Mouse (Mus musculus) forebrain, embryonic 16.5 days (tissue): ENCODE data around the gene Eid2b. TPM values are rescaled to one million over a fixed set of nuclear protein-coding genes. Genes with fewer than 3 reads are reported as not detected.
A peak's percentile ranks its signal among the peaks of the same experiment; 100 is the strongest.

Experiments used
- ATAC-seq: fragments of 200-750 bp; cut with Nextera tagmentation; 2 replicates; pipeline ENCODE4 v1.8.0; 2017; ENCODE audit warnings: mild to moderate bottlenecking, moderate library complexity
- H3K27ac ChIP-seq: fragments of 300-500 bp; sonication (generic); 2 replicates; pipeline ENCODE4 v1.5.1; 2014; ENCODE audit warnings: low read length, control low read depth
- H3K27me3 ChIP-seq: fragments of 300-500 bp; sonication (generic); replicated peaks from 2 replicates; pipeline ENCODE4 v1.6.1; 2014; ENCODE audit warnings: low read length; ENCODE audit not compliant: control insufficient read depth, insufficient read depth
- H3K36me3 ChIP-seq: fragments of 300-500 bp; sonication (generic); 2 replicates; pipeline ENCODE4 v1.6.1; 2014; ENCODE audit not compliant: control insufficient read depth, insufficient read depth
- H3K4me1 ChIP-seq: fragments of 300-500 bp; sonication (generic); replicated peaks from 2 replicates; pipeline ENCODE4 v1.6.1; 2014; ENCODE audit warnings: low read length; ENCODE audit not compliant: control insufficient read depth, insufficient read depth
- H3K4me2 ChIP-seq: fragments of 300-500 bp; sonication (generic); 2 replicates; pipeline ENCODE4 v1.6.1; 2014; ENCODE audit warnings: mild to moderate bottlenecking, low read length, control low read depth
- H3K4me3 ChIP-seq: fragments of 300-500 bp; sonication (generic); replicated peaks from 2 replicates; pipeline ENCODE4 v1.5.1; 2014; ENCODE audit warnings: mild to moderate bottlenecking, low read length, control low read depth
- H3K9ac ChIP-seq: fragments of 300-500 bp; sonication (generic); replicated peaks from 2 replicates; pipeline ENCODE4 v1.6.1; 2014; ENCODE audit warnings: low read depth, low read length, control low read depth
- H3K9me3 ChIP-seq: fragments of 300-500 bp; sonication (generic); 2 replicates; pipeline ENCODE4 v1.6.1; 2016; ENCODE audit warnings: low read length; ENCODE audit not compliant: control insufficient read depth
- WGBS: fragments of 180-500 bp; shearing (Covaris S2); extraction: QIAGEN DNeasy Blood & Tissue Kit; methylation state at CpG from one replicate; pipeline ENCODE4 v1.1.7; 2014; 5-methylcytosine and 5-hydroxymethylcytosine counted together
- polyA plus RNA-seq: library from polyadenylated mRNA; unstranded; fragments of >200 nt; fragmentation: Nextera tagmentation; extraction: Ambion mirVana; gene quantifications from 2 replicates; pipeline ENCODE4 v1.2.1, GENCODE M21; 2015

Gene Eid2b
- polyA plus RNA-seq, 1 experiment from 2014 or later = 41.8 TPM

DNA sequence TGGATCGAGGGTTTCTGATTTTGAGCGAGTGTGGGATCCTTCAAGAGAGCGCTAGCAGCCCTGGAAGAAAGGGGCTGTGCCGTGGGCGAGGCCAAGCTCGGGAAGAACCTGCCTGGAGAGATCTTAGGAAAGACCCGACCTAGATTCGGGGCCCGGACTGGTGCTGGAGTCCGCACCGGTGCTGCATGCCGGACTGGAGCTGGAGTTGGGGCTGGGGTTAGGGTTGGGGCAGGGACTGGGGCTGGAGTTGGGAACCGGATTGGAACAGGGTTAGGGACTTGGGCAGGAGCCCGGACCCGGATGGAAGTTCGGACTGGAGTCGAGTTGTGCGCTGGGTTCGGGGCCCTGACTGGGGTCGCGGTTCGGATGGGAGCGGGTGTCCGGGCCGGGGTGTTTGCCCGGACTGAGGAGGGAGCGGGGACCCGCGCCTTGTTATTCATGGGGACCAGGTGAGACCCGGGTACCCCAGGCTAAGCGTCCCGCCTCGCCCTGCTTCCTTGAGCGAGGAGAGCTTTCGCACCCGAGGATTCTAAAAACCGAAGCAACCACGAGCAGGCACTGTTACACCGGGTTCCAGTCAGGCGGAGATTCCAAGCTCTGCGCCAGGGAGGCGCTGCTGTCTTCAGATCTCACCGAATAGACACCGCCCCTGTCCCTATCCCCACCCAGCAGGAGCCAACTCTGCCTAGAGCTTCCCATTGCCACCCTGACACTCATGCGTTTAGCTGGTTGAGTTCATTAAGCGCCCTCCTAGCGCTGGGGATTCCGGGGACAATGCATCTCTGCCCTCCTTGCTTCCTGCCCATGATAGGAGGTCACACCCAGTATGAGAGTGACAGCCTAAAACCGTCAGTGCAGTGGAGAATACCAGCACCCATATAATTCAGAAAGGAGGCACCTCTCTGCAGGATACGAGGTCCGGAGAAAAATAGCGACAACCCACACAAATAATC is 13.4 kb downstream of the Eid2b start, which contains the start of gene Selenov:
Gene Selenov, minus strand, starts transcription at position 549 of the 953 bp plus-strand sequence.
- peaks cover 49% of the 10 kb centered on the region for H3K27me3 ChIP-seq
- WGBS = under 1% methylated on average over 52 of the region's 52 CpGs

DNA sequence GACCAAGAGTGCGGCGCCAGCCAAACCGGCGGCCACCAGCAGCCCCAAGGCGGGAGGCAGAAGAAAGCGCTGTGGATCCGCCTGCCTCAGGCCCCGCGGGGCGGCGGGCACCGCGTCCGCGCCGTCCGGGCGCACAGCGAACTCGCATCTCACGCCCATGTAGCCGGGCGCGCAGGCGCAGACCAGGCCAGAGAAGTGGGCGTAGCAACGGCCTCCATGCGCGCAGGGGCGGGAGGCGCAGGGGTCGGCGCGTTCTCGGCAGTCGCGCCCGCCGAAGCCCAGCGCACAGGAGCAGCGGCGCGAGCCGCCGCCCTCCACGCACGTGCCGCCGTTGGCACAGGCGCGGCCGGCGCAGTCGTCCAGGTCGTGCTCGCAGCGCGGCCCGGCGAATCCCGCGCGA is 16.9 kb downstream of the Eid2b start:
- ATAC-seq = peak; percentile 79
- Histone ChIP-seq H3K36me3 (no peaks in the 10 kb centered on the region), H3K4me1 (peaks cover 20% of the 10 kb centered on the region)

More for the DNA sequence above, 13.4 kb downstream of the Eid2b start, which contains the start of gene Selenov:
- Histone ChIP-seq H3K4me1 (peaks cover 14% of the 10 kb centered on the region), H3K27ac (no peak within 1 kb of the TSS), H3K36me3 (no peaks in the 10 kb centered on the region), H3K9ac (peak within 1 kb of the TSS; percentile 32; the same call in 1 of the 2 replicates), H3K4me2 (peak within 1 kb of the TSS; percentile 40), H3K9me3 (no peaks in the 10 kb centered on the region), H3K4me3 (peak within 1 kb of the TSS; percentile 25)
- ATAC-seq = peak; percentile 37; the same call in 1 of the 2 replicates

DNA sequence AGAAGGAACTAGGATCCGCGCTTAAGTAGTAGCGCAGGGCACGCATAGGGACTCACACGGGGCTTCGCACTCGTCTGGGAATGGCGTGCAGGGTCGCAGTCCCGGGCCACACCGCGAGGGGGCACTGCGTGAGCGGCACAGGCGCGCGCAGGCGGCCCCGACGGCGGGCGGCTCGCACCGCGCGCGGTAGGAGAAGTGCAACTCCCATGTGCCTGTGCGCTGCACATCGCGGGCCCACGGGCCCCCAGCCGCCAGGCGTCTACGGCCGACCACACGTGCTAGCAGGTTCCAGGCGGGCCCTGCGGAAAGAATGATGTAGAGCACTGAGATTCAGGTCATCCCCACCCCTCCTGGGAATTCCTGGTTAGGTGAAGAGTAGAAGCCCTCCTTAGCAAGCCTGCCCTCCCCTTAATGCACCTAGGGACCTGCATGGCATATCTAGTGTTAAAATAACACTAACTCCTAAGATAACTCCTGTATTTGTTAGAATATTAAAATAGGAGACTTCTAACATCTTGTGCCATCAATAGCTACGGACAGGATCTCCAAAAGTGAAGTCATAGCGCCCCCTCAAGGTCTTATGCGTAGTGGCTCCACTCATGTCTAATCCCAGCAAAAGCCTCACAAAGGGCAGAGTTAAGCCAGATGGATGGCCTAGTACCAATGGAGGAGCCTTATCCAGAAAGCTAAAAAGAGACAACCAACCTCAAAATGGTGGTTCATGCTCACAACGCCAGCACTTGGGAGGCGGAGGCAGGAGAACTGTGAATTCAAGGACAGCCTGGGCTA is 21.5 kb downstream of the Eid2b start:
- no peak for ATAC-seq
- Histone ChIP-seq H3K9me3 (no peaks in the 10 kb centered on the region), H3K9ac (peak overlapping the region; percentile 16; the same call in 1 of the 2 replicates), H3K27ac (no peak overlapping the region), H3K4me1 (peaks cover 25% of the 10 kb centered on the region), H3K4me3 (peak overlapping the region; percentile 6; the same call in 1 of the 2 replicates), H3K36me3 (no peaks in the 10 kb centered on the region), H3K27me3 (peaks cover 2% of the 10 kb centered on the region), H3K4me2 (peak overlapping the region; percentile 37)
- WGBS = 6% methylated on average over 43 of the region's 43 CpGs

More for the DNA sequence above, 16.9 kb downstream of the Eid2b start:
- under 1% methylated on average over 50 of the region's 63 CpGs for WGBS
- H3K4me3 ChIP-seq = peak overlapping the region; percentile 56
- no peak overlapping the region for H3K27ac ChIP-seq
- H3K9me3 ChIP-seq = no peaks in the 10 kb centered on the region
- peaks cover 36% of the 10 kb centered on the region for H3K27me3 ChIP-seq
- peak overlapping the region; percentile 73 for H3K4me2 ChIP-seq
- peak overlapping the region; percentile 68 for H3K9ac ChIP-seq

DNA sequence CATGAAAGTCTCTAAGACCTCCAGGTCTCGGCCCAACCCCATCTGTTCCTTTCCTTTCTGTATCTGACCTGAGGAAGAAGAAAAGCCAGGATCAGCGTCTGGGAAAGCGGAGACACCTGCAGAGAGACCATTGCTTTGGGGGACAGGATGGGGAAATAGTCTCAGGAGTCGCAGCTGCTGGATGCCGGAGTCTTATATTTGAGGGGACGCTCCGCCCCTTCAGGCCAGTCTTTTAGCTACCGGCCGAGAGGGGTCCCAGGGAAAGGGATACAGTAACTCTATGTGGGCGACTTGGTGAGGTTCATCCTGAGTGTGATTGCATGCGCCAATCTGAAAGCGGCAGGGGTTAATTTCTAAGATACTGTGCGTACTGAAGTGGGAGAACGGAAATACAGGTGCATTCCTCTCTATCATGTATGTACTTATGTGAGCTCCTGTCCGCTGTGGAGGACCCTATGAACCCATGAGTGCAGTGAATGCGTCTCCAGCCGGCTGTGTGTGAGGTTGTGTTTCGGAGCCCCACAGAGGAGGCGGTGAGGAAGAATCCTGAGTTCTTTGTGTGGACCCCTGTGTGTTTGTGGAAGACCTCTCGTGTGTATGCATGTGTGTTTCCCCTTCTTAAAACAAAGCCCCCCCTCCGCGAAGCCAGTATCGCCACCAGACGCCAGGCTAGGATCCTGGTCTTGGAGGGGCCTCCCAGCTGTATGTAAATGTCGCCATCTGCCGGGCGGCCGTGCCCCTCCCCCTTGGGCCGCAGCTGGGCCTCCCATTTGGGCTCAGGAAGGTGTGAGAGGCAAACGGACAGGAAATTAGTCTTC is 24.3 kb downstream of the Eid2b start, which contains the start of gene Dll3:
Gene Dll3, minus strand, starts transcription at position 623 of the 818 bp plus-strand sequence.
- no peaks in the 10 kb centered on the region for H3K9me3 ChIP-seq
- H3K4me2 ChIP-seq = peak within 1 kb of the TSS; percentile 63
- peaks cover 23% of the 10 kb centered on the region for H3K4me1 ChIP-seq
- H3K4me3 ChIP-seq = peak within 1 kb of the TSS; percentile 47
- ATAC-seq = peak; percentile 78
- H3K36me3 ChIP-seq = peaks cover 14% of the 10 kb centered on the region
- no peaks in the 10 kb centered on the region; the same call in 1 of the 2 replicates for H3K27me3 ChIP-seq
- WGBS = under 1% methylated on average over 30 of the region's 30 CpGs
- H3K27ac ChIP-seq = peak within 1 kb of the TSS; percentile 72
- H3K9ac ChIP-seq = peak within 1 kb of the TSS; percentile 72

DNA sequence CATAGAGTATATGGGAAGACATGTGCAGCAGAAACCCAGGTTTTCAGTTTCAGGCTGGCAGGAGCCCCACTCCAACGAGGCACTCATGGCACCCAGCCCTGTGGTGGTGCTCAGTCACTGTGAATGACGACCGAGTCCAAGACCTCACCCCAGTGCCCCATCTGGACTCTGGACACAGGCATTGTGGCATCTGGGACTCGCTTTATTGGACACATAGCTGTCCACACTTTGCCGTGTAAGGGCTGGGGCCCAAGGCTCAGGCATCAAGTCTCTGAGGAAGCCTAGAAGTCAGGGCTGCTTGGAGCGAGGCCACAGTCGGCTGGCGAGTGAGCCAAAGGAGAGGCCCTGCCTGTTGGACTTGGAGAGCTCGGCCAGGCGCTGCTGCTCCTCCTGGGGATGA is 28.1 kb downstream of the Eid2b start:
- whole genome bisulfite sequencing = 86% methylated on average over 10 of the region's 10 CpGs
- no peak overlapping the region for H3K27ac ChIP-seq
- no peak overlapping the region for H3K4me3 ChIP-seq
- H3K27me3 ChIP-seq = no peaks in the 10 kb centered on the region
- H3K9me3 ChIP-seq = no peaks in the 10 kb centered on the region
- peaks cover 29% of the 10 kb centered on the region for H3K36me3 ChIP-seq
- H3K9ac ChIP-seq = no peak overlapping the region
- ATAC-seq = no peak
- peaks cover 19% of the 10 kb centered on the region for H3K4me1 ChIP-seq
- no peak overlapping the region for H3K4me2 ChIP-seq

DNA sequence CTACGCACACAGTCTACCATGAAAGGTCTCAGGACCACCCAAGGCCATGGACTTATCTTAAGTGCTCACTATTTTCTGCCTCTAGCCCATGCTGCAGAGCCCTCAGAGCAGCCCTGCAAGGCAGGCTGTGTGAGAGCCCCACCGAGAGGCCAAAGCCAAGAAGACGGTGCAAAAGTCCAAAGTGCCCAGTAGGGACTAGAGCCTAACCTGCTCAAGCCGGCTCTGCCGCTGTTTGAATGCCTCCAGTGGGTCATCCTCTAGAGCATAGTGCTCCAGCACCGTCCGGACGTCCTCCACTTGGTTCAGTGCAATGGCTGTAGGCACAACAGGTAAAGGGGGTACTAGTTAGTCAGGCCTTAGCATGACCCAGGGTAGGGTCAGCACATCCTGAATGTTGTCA is 28.7 kb downstream of the Eid2b start:
- ATAC-seq = no peak

DNA sequence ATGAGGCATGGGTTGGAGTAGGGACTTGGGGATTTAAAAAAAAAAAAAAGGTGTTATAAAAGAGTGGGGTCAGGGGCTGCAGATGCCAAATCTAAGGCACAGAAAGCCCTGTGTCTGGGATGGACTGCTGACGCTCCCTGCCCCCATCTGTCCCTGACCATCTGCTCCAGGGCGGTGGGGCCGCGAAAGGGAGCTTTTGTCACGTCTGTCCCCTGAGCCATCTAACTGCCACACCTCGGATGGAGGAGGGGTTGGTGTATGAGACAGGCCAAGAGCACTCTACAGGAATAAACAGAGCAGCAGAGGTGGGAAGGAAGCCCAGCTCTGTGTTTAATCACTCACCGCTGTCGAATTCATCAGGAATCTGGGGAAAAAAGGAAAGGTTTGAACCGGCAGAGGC is 32.2 kb downstream of the Eid2b start:
- no peaks in the 10 kb centered on the region for H3K27me3 ChIP-seq
- no peak for ATAC-seq
- H3K36me3 ChIP-seq = peaks cover 29% of the 10 kb centered on the region
- no peak overlapping the region for H3K4me3 ChIP-seq
- 69% methylated on average over 9 of the region's 9 CpGs for WGBS
- no peak overlapping the region for H3K27ac ChIP-seq
- no peak overlapping the region for H3K9ac ChIP-seq
- H3K4me1 ChIP-seq = peaks cover 13% of the 10 kb centered on the region
- no peaks in the 10 kb centered on the region for H3K9me3 ChIP-seq
- no peak overlapping the region for H3K4me2 ChIP-seq

More for the DNA sequence above, 28.7 kb downstream of the Eid2b start:
- H3K4me2 ChIP-seq = no peak overlapping the region
- H3K9me3 ChIP-seq = no peaks in the 10 kb centered on the region
- H3K4me1 ChIP-seq = peaks cover 23% of the 10 kb centered on the region
- H3K9ac ChIP-seq = no peak overlapping the region
- H3K4me3 ChIP-seq = no peak overlapping the region
- H3K27me3 ChIP-seq = no peaks in the 10 kb centered on the region
- H3K36me3 ChIP-seq = peaks cover 29% of the 10 kb centered on the region
- no peak overlapping the region for H3K27ac ChIP-seq
- 93% methylated on average over 8 of the region's 8 CpGs for WGBS

DNA sequence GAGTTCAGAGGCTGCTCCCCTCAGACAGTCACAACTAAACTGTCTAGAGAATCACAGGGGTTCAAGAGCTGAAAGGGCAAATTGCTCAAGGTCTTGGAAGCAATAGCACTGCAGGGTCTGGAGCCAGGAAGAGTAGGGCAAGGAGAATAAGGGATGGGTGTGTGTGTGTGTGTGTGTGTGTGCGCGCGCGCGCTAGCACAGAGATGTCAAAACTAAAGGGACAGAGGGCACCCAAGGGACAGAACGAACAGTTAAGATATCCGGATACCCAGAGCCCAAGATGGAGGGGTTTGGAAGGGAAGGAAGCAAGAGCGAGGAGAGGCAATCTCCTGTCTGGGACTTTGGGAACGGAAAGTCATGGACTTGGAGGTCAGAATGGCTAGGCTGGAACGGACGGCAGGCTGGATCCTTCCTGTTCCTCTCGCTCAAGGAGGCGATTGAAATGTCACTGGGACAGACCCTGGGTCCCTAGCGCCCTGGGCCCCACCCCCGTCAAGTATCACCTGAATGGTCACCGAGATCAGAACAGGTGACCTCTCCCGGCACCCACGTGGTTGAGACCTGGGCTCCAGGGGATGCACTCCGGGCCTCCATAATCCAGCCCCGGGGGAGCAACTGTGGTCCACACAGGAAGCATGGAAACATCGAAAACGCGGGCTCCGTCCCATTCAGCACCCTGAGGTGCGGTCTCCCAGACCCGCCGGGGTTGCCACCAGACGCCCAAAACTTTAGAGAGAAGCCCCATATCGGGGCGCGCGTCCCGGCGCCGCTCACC is 33.8 kb downstream of the Eid2b start:
- 5% methylated on average over 35 of the region's 35 CpGs for WGBS
- H3K9ac ChIP-seq = peak overlapping the region; percentile 91
- H3K4me2 ChIP-seq = peak overlapping the region; percentile 77
- ATAC-seq = peak; percentile 61
- no peaks in the 10 kb centered on the region for H3K27me3 ChIP-seq
- H3K4me3 ChIP-seq = peak overlapping the region; percentile 98
- H3K27ac ChIP-seq = peak overlapping the region; percentile 78
- peaks cover 37% of the 10 kb centered on the region for H3K36me3 ChIP-seq
- no peaks in the 10 kb centered on the region for H3K9me3 ChIP-seq
- H3K4me1 ChIP-seq = peaks cover 13% of the 10 kb centered on the region
